Mouse (Mus musculus): ENCODE results near the gene Ddx6.

Gene Ddx6

GRCm38 (mm10) chr9:44604779-44605615 is at the start of gene Ddx6:
Ddx6 (plus strand) TSS chr9:44604892.
- in situ Hi-C loops (cut with MboI, MseI) = no loop called here

GRCm38 (mm10) chr9:44561597-44561996 is 43.1 kb upstream of the Ddx6 start, which contains the start of gene Cxcr5:
Cxcr5 (minus strand) TSS chr9:44561877.
- in situ Hi-C loops (cut with MboI, MseI) = no loop called here

GRCm38 (mm10) chr9:44562936-44563335 is 41.8 kb upstream of the Ddx6 start:
- in situ Hi-C loops (cut with MboI, MseI) = no loop called here

GRCm38 (mm10) chr9:44565367-44565766 is 39.3 kb upstream of the Ddx6 start:
- in situ Hi-C loops (cut with MboI, MseI) = no loop called here

- in situ Hi-C loops (cut with MboI, MseI) = no loop called here
Measured at GRCm38 (mm10) chr9:44567338-44568082, 37.2 kb upstream of the Ddx6 start.

GRCm38 (mm10) chr9:44568083-44568455 is 36.6 kb upstream of the Ddx6 start:
- in situ Hi-C loops (cut with MboI, MseI) = no loop called here

- in situ Hi-C loops (cut with MboI, MseI) = no loop called here
Measured at GRCm38 (mm10) chr9:44570939-44571382, 33.7 kb upstream of the Ddx6 start.

- in situ Hi-C loops (cut with MboI, MseI) = no loop called here
Measured at GRCm38 (mm10) chr9:44573306-44573705, 31.4 kb upstream of the Ddx6 start.

GRCm38 (mm10) chr9:44575095-44575494 is 29.6 kb upstream of the Ddx6 start:
- in situ Hi-C loops (cut with MboI, MseI) = loop anchor here (5.0 kb wide), 1 partner anchor 53 kb away; no protein-coding TSS in a partner anchor

- in situ Hi-C loops (cut with MboI, MseI) = loop anchor here (5.0 kb wide), 1 partner anchor 54 kb away; no protein-coding TSS in a partner anchor
Measured at GRCm38 (mm10) chr9:44576046-44576445, 28.6 kb upstream of the Ddx6 start.

- in situ Hi-C loops (cut with MboI, MseI) = loop anchor here (5.0 kb wide), 1 partner anchor 57 kb away; no protein-coding TSS in a partner anchor
Measured at GRCm38 (mm10) chr9:44579392-44579791, 25.3 kb upstream of the Ddx6 start.

- in situ Hi-C loops (cut with MboI, MseI) = no loop called here
Measured at GRCm38 (mm10) chr9:44580085-44580484, 24.6 kb upstream of the Ddx6 start.

- in situ Hi-C loops (cut with MboI, MseI) = no loop called here
Measured at GRCm38 (mm10) chr9:44581423-44581822, 23.3 kb upstream of the Ddx6 start.

GRCm38 (mm10) chr9:44582390-44582789 is 22.3 kb upstream of the Ddx6 start:
- in situ Hi-C loops (cut with MboI, MseI) = no loop called here

GRCm38 (mm10) chr9:44586640-44587261 is 17.9 kb upstream of the Ddx6 start:
- in situ Hi-C loops (cut with MboI, MseI) = no loop called here

- in situ Hi-C loops (cut with MboI, MseI) = no loop called here
Measured at GRCm38 (mm10) chr9:44587262-44588160, 17.2 kb upstream of the Ddx6 start.

GRCm38 (mm10) chr9:44588605-44589004 is 16.1 kb upstream of the Ddx6 start:
- in situ Hi-C loops (cut with MboI, MseI) = no loop called here

- in situ Hi-C loops (cut with MboI, MseI) = no loop called here
Measured at GRCm38 (mm10) chr9:44589095-44589494, 15.6 kb upstream of the Ddx6 start.

- in situ Hi-C loops (cut with MboI, MseI) = no loop called here
Measured at GRCm38 (mm10) chr9:44590969-44591368, 13.7 kb upstream of the Ddx6 start.

GRCm38 (mm10) chr9:44591595-44592188 is 13.0 kb upstream of the Ddx6 start:
- in situ Hi-C loops (cut with MboI, MseI) = no loop called here

GRCm38 (mm10) chr9:44593221-44593620 is 11.5 kb upstream of the Ddx6 start:
- in situ Hi-C loops (cut with MboI, MseI) = no loop called here
